Mouse (Mus musculus): ENCODE results near the gene Mecom. TPM values are rescaled to one million over a fixed set of nuclear protein-coding genes. Genes with fewer than 3 reads are reported as not detected.

The Mecom gene
- polyA plus RNA-seq, 1 experiment, result 0.19 TPM

GRCm38 (mm10) chr3:30464497-30464896 lies 83.3 kb downstream of the Mecom start:
- Histone ChIP-seq H3K4me3 (ENCODE audit: control insufficient read depth, low read depth, low read length) (no peak overlapping the region), H3K27me3 (ENCODE audit: control insufficient read depth, insufficient read depth, low read length) (no peaks in the 10 kb centered on the region), H3K27ac (ENCODE audit: control insufficient read depth, insufficient read depth, low read depth, low read length) (no peak overlapping the region), H3K4me1 (ENCODE audit: control insufficient read depth, insufficient read depth, low read length) (no peaks in the 10 kb centered on the region), H3K36me3 (ENCODE audit: control insufficient read depth, insufficient read depth, low read length) (no peaks in the 10 kb centered on the region)
- TF ChIP-seq CTCF (IDR thresholded peaks at IDR 0.05; ENCODE audit: control insufficient read depth, insufficient read depth, insufficient replicate concordance, low read depth, low read length), result no peak
- no peak for TF ChIP-seq POLR2A (IDR thresholded peaks at IDR 0.05; ENCODE audit: control insufficient read depth, low read depth, low read length)

DNA sequence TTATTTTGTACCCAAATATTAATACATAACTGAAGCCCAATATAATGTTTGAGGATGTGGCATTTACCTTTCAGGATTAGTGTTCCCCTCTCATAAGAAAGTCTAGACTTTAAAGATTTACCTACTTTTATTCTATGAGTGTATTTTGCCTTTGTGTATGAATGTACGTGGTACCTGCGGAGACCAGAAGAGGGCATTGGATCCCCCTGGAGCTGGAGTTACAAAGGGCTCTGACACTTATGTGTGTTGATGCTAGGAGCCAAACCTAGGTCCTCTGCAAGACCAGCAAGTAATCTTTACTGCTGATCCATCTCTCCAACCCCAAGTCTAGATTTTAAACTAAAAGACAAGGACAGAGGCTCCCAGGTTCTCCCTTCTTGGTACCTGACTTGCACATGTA lies 86.0 kb downstream of the Mecom start:
- no peaks in the 10 kb centered on the region for H3K27me3 ChIP-seq (ENCODE audit: control insufficient read depth, insufficient read depth, low read length)
- H3K4me1 ChIP-seq (ENCODE audit: control insufficient read depth, insufficient read depth, low read length), result no peaks in the 10 kb centered on the region
- no peak overlapping the region for H3K4me3 ChIP-seq (ENCODE audit: control insufficient read depth, low read depth, low read length)
- TF ChIP-seq CTCF (IDR thresholded peaks at IDR 0.05; ENCODE audit: control insufficient read depth, insufficient read depth, insufficient replicate concordance, low read depth, low read length), result no peak
- no peak overlapping the region for H3K27ac ChIP-seq (ENCODE audit: control insufficient read depth, insufficient read depth, low read depth, low read length)
- no peaks in the 10 kb centered on the region for H3K36me3 ChIP-seq (ENCODE audit: control insufficient read depth, insufficient read depth, low read length)

- H3K27ac ChIP-seq (ENCODE audit: control insufficient read depth, insufficient read depth, low read depth, low read length), result no peak overlapping the region
- H3K27me3 ChIP-seq (ENCODE audit: control insufficient read depth, insufficient read depth, low read length), result no peaks in the 10 kb centered on the region
- no peaks in the 10 kb centered on the region for H3K4me1 ChIP-seq (ENCODE audit: control insufficient read depth, insufficient read depth, low read length)
- TF ChIP-seq CTCF (IDR thresholded peaks at IDR 0.05; ENCODE audit: control insufficient read depth, insufficient read depth, insufficient replicate concordance, low read depth, low read length) (no peak), POLR2A (IDR thresholded peaks at IDR 0.05; ENCODE audit: control insufficient read depth, low read depth, low read length) (no peak)
- H3K4me3 ChIP-seq (ENCODE audit: control insufficient read depth, low read depth, low read length), result no peak overlapping the region
- H3K36me3 ChIP-seq (ENCODE audit: control insufficient read depth, insufficient read depth, low read length), result no peaks in the 10 kb centered on the region
Measured at GRCm38 (mm10) chr3:30460890-30461578, 86.8 kb downstream of the Mecom start.

DNA sequence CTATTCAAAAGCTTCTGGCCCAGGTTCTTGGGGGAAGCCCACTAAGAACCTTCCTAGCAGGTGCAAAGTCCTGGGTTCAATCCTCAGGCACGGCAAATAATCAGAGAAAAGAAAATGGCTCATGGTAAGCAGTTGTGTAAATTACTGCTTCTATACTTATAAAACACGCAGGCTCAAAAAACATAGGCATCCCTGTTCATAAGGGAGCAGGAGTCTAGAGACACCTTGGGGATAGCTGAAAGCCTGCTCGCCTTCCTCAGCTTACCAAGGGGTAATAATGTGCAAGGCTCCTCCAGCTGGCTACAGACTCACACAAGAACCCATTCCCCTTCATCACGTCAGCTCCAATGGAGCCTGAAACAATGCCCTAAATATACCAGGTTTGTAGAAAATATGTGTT lies 88.2 kb downstream of the Mecom start:
- H3K4me3 ChIP-seq (ENCODE audit: control insufficient read depth, low read depth, low read length), result no peak overlapping the region
- TF ChIP-seq POLR2A (IDR thresholded peaks at IDR 0.05; ENCODE audit: control insufficient read depth, low read depth, low read length) (no peak), CTCF (IDR thresholded peaks at IDR 0.05; ENCODE audit: control insufficient read depth, insufficient read depth, insufficient replicate concordance, low read depth, low read length) (no peak)
- no peak overlapping the region for H3K27ac ChIP-seq (ENCODE audit: control insufficient read depth, insufficient read depth, low read depth, low read length)
- H3K4me1 ChIP-seq (ENCODE audit: control insufficient read depth, insufficient read depth, low read length), result no peaks in the 10 kb centered on the region
- no peaks in the 10 kb centered on the region for H3K36me3 ChIP-seq (ENCODE audit: control insufficient read depth, insufficient read depth, low read length)
- no peaks in the 10 kb centered on the region for H3K27me3 ChIP-seq (ENCODE audit: control insufficient read depth, insufficient read depth, low read length)

DNA sequence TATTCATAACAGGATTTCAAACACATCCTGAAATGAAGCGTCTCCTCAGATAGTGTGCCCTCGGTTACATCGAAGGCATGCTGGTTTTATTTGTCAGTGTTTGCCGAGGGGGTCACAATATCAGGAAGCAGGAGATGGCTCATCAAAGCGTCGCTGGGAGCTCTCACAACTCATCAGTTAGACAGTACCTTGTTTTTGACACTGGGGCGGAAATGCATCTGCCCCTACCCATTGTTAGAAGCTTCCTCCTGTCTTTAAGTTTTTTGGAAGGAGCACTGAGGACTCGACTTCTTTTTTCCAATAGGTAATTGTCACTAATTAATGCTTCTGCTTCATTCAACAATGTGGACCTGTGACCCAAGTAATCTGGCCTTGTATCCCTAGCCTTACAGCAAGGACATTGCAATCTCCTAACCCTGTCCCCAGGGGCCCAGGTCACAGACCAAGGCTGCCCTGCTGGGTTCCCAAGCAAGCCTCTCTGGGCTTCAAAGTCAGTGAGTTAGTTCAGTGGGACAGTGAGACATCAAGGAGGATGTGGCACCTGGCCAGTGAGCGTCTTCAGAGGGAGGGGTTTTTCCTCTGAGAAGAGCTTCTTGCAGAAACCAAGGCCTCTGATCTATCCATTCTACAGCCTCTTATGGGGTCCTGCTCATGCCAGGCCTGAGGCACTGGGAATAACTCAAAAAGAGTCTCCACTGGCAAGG lies 89.7 kb downstream of the Mecom start:
- TF ChIP-seq CTCF (IDR thresholded peaks at IDR 0.05; ENCODE audit: control insufficient read depth, insufficient read depth, insufficient replicate concordance, low read depth, low read length) (no peak), POLR2A (IDR thresholded peaks at IDR 0.05; ENCODE audit: control insufficient read depth, low read depth, low read length) (no peak)
- Histone ChIP-seq H3K36me3 (ENCODE audit: control insufficient read depth, insufficient read depth, low read length) (no peaks in the 10 kb centered on the region), H3K4me3 (ENCODE audit: control insufficient read depth, low read depth, low read length) (no peak overlapping the region), H3K27ac (ENCODE audit: control insufficient read depth, insufficient read depth, low read depth, low read length) (no peak overlapping the region), H3K4me1 (ENCODE audit: control insufficient read depth, insufficient read depth, low read length) (no peaks in the 10 kb centered on the region), H3K27me3 (ENCODE audit: control insufficient read depth, insufficient read depth, low read length) (no peaks in the 10 kb centered on the region)

DNA sequence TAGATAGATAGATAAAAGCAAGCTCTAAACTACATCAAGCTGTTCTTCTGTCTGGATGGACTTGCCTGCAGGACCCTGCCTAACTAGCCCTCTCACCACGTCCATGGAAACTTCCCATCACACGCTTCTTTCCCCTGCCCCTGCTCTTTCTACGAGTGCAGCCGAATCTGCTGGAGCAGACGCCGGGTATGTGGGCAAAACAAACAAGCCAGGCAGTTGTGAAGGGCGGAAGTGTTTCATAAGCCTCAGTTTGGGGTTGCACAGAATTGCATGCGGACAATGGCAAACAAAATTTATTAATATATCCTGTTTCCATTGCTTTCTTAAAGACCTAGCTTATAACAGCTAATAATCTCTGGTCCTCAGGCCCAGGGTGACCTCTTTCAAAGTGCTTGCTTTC lies 91.9 kb downstream of the Mecom start:
- Histone ChIP-seq H3K4me3 (ENCODE audit: control insufficient read depth, low read depth, low read length) (no peak overlapping the region), H3K4me1 (ENCODE audit: control insufficient read depth, insufficient read depth, low read length) (no peaks in the 10 kb centered on the region), H3K27ac (ENCODE audit: control insufficient read depth, insufficient read depth, low read depth, low read length) (no peak overlapping the region), H3K36me3 (ENCODE audit: control insufficient read depth, insufficient read depth, low read length) (no peaks in the 10 kb centered on the region), H3K27me3 (ENCODE audit: control insufficient read depth, insufficient read depth, low read length) (no peaks in the 10 kb centered on the region)
- TF ChIP-seq POLR2A (IDR thresholded peaks at IDR 0.05; ENCODE audit: control insufficient read depth, low read depth, low read length) (no peak), CTCF (IDR thresholded peaks at IDR 0.05; ENCODE audit: control insufficient read depth, insufficient read depth, insufficient replicate concordance, low read depth, low read length) (no peak)

DNA sequence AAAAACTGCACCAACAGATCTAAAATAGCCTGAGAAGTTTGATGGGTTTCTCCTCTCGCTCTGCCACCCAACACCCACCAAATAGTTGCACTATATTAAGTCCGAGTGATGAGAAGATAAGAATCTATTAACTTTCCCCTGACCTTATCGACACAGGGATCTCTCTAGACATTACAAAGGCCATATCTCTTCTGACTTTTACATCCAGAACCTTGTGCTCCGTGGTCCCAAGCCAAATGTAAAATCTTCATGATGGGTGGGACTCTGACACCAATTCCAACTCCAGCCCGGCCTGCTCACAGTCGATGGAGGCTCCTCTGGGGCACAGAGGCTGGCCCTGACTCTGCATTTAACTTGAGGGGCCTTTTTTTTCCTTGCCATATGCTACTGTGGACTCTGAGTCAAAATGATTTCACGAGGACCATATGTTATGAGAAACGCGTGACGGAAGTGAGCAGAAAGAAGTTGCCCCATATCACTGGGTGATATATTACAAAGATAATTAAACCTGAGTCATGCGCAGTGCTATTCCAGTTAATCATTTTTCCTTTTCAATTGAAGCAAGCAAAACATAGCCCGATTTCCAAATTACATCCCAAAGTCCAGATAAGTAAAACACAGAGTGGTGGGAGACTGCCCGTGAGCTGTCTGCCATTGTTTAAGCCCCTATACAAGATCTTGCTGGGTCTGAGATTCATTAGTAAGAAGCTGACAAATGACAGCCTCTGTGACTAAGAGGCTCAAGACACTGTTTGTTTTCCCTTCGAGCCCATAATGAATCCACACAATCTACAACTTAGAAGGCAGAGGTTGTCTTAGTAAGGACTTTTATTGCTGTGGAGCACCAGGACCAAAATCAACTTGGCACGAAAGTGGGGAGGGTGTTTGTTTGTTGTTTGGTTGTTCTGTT lies 94.0 kb downstream of the Mecom start:
- no peaks in the 10 kb centered on the region for H3K4me1 ChIP-seq (ENCODE audit: control insufficient read depth, insufficient read depth, low read length)
- no peak overlapping the region for H3K4me3 ChIP-seq (ENCODE audit: control insufficient read depth, low read depth, low read length)
- H3K27me3 ChIP-seq (ENCODE audit: control insufficient read depth, insufficient read depth, low read length), result no peaks in the 10 kb centered on the region
- no peak overlapping the region for H3K27ac ChIP-seq (ENCODE audit: control insufficient read depth, insufficient read depth, low read depth, low read length)
- no peaks in the 10 kb centered on the region for H3K36me3 ChIP-seq (ENCODE audit: control insufficient read depth, insufficient read depth, low read length)
- TF ChIP-seq POLR2A (IDR thresholded peaks at IDR 0.05; ENCODE audit: control insufficient read depth, low read depth, low read length), result no peak
- no peak for TF ChIP-seq CTCF (IDR thresholded peaks at IDR 0.05; ENCODE audit: control insufficient read depth, insufficient read depth, insufficient replicate concordance, low read depth, low read length)
